Mouse (Mus musculus) liver, adult 2 months (tissue): ENCODE measurements around the gene Col5a2.

Experiments
- CTCF ChIP-seq: fragments of 200-500 bp; IDR thresholded peaks from 2 replicates; pipeline ENCODE4 v1.5.1; 2011; ENCODE audit warnings: low read depth, low read length, control low read depth
- POLR2A ChIP-seq: fragments of 200-500 bp; IDR thresholded peaks from 2 replicates; pipeline ENCODE4 v1.6.1; 2011; ENCODE audit warnings: low read length, control low read depth; ENCODE audit not compliant: insufficient read depth; ENCODE audit errors: extremely low read depth

GRCm38 (mm10) chr1:45379992-45380690 lies 122.9 kb downstream of the Col5a2 start:
- no peak for TF ChIP-seq CTCF
- no peak for TF ChIP-seq POLR2A
